In genomic region chr1:167289567-167290262, GRCm38 (mm10) we compare ENCODE assay signal across 8 mouse cellular contexts. TPM values are rescaled to one million over a fixed set of nuclear protein-coding genes. Genes with fewer than 3 reads are reported as not detected.
DNase-seq lines count a peak whose midpoint lies in the region; ATAC-seq and TF ChIP-seq lines count a peak whose summit lies in the region.

No protein-coding gene starts in this region.

- no peaks in the 10 kb centered on the region for H3K79me2 ChIP-seq in heart, adult 2 months (replicated peaks; ENCODE audit: control insufficient read depth, insufficient read depth, low read length)

- no peak for ATAC-seq in forebrain, embryonic 15.5 days (replicated peaks)
- ATAC-seq in midbrain, embryonic 11.5 days (ENCODE audit: low FRiP score), result peak; percentile 67

- peak; percentile 91 for DNase-seq in heart, adult 11 months
- DNase-seq in heart, adult 2 months, result no peak
- DNase-seq in ES-E14 (ENCODE audit: low read depth, low spot score), result no peak
- peak; percentile 91 for DNase-seq in midbrain, embryonic 11.5 days (ENCODE audit: low spot score, missing footprints)
- no peak for DNase-seq in c-Kit-positive CD71-positive TER-119-positive erythroid progenitor cells, embryonic 14.5 days (ENCODE audit: low spot score)
- no peak for DNase-seq in cerebellum, postnatal 4 days (ENCODE audit: low spot score in 2 of 2)
- no peak for DNase-seq in cerebellum, adult 11-12 months

- no peak overlapping the region for H3K4me3 ChIP-seq in heart, adult 2 months
- H3K4me3 ChIP-seq in ES-E14 (ENCODE audit: insufficient read depth in 1 of 2, low read depth in 1 of 2, low read length in 2 of 2, poor library complexity in 1 of 2, severe bottlenecking in 1 of 2), result peak overlapping the region in 1 of 2 experiments; percentile 53; a peak in 3 of 4 replicates
- no peak overlapping the region for H3K4me3 ChIP-seq in forebrain, embryonic 15.5 days
- no peak overlapping the region for H3K4me3 ChIP-seq in midbrain, embryonic 11.5 days (ENCODE audit: low read depth, low read length)

- TF ChIP-seq CTCF in heart, adult 2 months (IDR thresholded peaks at IDR 0.05), result no peak

- no peaks in the 10 kb centered on the region; the same call in 1 of the 2 replicates for H3K4me1 ChIP-seq in heart, adult 2 months (ENCODE audit: control insufficient read depth, insufficient read depth, low read length)
- peaks cover 18 to 20% of the 10 kb centered on the region in 2 experiments for H3K4me1 ChIP-seq in ES-E14 (ENCODE audit: control insufficient read depth in 2 of 2, insufficient read depth in 2 of 2, low read length in 2 of 2, poor library complexity in 1 of 2)
- peaks cover 15% of the 10 kb centered on the region for H3K4me1 ChIP-seq in forebrain, embryonic 15.5 days
- peaks cover 6% of the 10 kb centered on the region for H3K4me1 ChIP-seq in midbrain, embryonic 11.5 days (ENCODE audit: control insufficient read depth, insufficient read depth, low read length)

- no peak overlapping the region for H3K27ac ChIP-seq in heart, adult 2 months
- H3K27ac ChIP-seq in ES-E14 (ENCODE audit: insufficient read depth, low read depth, low read length, poor library complexity, severe bottlenecking), result peak overlapping the region; percentile 15; the same call in 1 of the 2 replicates
- H3K27ac ChIP-seq in forebrain, embryonic 15.5 days (replicated peaks), result no peak overlapping the region
- peak overlapping the region; percentile 5; the same call in 1 of the 2 replicates for H3K27ac ChIP-seq in midbrain, embryonic 11.5 days (ENCODE audit: low read depth, low read length)

- no peak overlapping the region for H3K9ac ChIP-seq in heart, adult 2 months (ENCODE audit: low read depth, low read length)
- H3K9ac ChIP-seq in ES-E14 (ENCODE audit: insufficient read depth, low read depth, low read length, poor library complexity, severe bottlenecking), result no peak overlapping the region
- 0 out of 2 replicates have a peak overlapping the region, but pooled peaks have one; percentile 23 for H3K9ac ChIP-seq in forebrain, embryonic 15.5 days (replicated peaks)
- H3K9ac ChIP-seq in midbrain, embryonic 11.5 days (ENCODE audit: low read length), result 0 out of 2 replicates have a peak overlapping the region, but pooled peaks have one; percentile 31

- in situ Hi-C loops in ES-E14 (cut with MboI; ENCODE audit: low sequenced_read_pairs in 2 of 2, unreplicated experiment in 2 of 2), result no loop called here

- no peaks in the 10 kb centered on the region for H3K9me3 ChIP-seq in ES-E14 (ENCODE audit: control insufficient read depth, insufficient read depth, low read depth, low read length)
- no peaks in the 10 kb centered on the region for H3K9me3 ChIP-seq in forebrain, embryonic 15.5 days
- H3K9me3 ChIP-seq in midbrain, embryonic 11.5 days (ENCODE audit: control insufficient read depth, low read length), result no peaks in the 10 kb centered on the region

- 38% methylated on average over 11 of the region's 11 CpGs for WGBS in heart, adult 2 months
- WGBS in forebrain, embryonic 15.5 days, result 4% methylated on average over 11 of the region's 11 CpGs
- 3% methylated on average over 11 of the region's 11 CpGs for WGBS in midbrain, embryonic 11.5 days

- no peaks in the 10 kb centered on the region for H3K36me3 ChIP-seq in heart, adult 2 months (ENCODE audit: control insufficient read depth, insufficient read depth, low read length)
- H3K36me3 ChIP-seq in ES-E14 (ENCODE audit: control insufficient read depth, insufficient read depth, low read length, poor library complexity, severe bottlenecking), result no peaks in the 10 kb centered on the region
- H3K36me3 ChIP-seq in forebrain, embryonic 15.5 days, result no peaks in the 10 kb centered on the region
- H3K36me3 ChIP-seq in midbrain, embryonic 11.5 days (ENCODE audit: control insufficient read depth, insufficient read depth, low read length), result no peaks in the 10 kb centered on the region

- H3K4me2 ChIP-seq in forebrain, embryonic 15.5 days (replicated peaks), result no peak overlapping the region
- H3K4me2 ChIP-seq in midbrain, embryonic 11.5 days, result peak overlapping the region; percentile 16

- no peak for TF ChIP-seq EP300 in heart, adult 2 months (IDR thresholded peaks at IDR 0.05; ENCODE audit: insufficient read depth, low read depth, low read length)

- TF ChIP-seq POLR2A in heart, adult 2 months (IDR thresholded peaks at IDR 0.05; ENCODE audit: insufficient read depth, low read depth, low read length), result no peak

- intact Hi-C loops in heart, adult 2 months (cut with DNase I), result loop anchor here (5.0 kb wide), 1 partner anchor 47 kb away; no protein-coding TSS in a partner anchor

- no peaks in the 10 kb centered on the region; the same call in 1 of the 2 replicates for H3K27me3 ChIP-seq in heart, adult 2 months (ENCODE audit: control insufficient read depth, insufficient read depth, low read length)
- no peaks in the 10 kb centered on the region for H3K27me3 ChIP-seq in forebrain, embryonic 15.5 days
- no peaks in the 10 kb centered on the region for H3K27me3 ChIP-seq in midbrain, embryonic 11.5 days (ENCODE audit: control insufficient read depth, insufficient read depth, low read length)

TF ChIP-seq in ES-E14, 5 proteins besides CTCF, POLR2A, EP300 and RAD21:
- no peak for TF ChIP-seq ZC3H11A (IDR thresholded peaks at IDR 0.05; ENCODE audit: borderline replicate concordance, low read depth, low read length)
- TF ChIP-seq MAFK (IDR thresholded peaks at IDR 0.05; ENCODE audit: insufficient read depth, low read depth, low read length), result no peak
- no peak for TF ChIP-seq ZNF384 (IDR thresholded peaks at IDR 0.05; ENCODE audit: low read depth, low read length)
- TF ChIP-seq HCFC1 (IDR thresholded peaks at IDR 0.05; ENCODE audit: borderline replicate concordance, insufficient read depth, low read length), result no peak
- no peak for TF ChIP-seq CHD2 (IDR thresholded peaks at IDR 0.05; ENCODE audit: low read depth, low read length)

RNA-seq across cellular contexts. Expression of gene Uck2, which starts 4.6 kb away (rescaled TPM):
- 10 to 100 TPM; 45.9 to 57.6 TPM for total RNA-seq in heart, adult 2 months (2021)
- 21.4 and 27.5 TPM in 2 replicates for polyA plus RNA-seq in heart, adult 2 months (2012; rRNA removed)
- total RNA-seq in ES-E14 (2012; rRNA removed), result 152 and 158 TPM in 2 replicates
- polyA plus RNA-seq in forebrain, embryonic 15.5 days (2015; fragmentation: Nextera tagmentation; extraction: Ambion mirVana), result 64.7 and 68.2 TPM in 2 replicates
- 110 and 113 TPM in 2 replicates for polyA plus RNA-seq in midbrain, embryonic 11.5 days (2014; fragmentation: Nextera tagmentation; extraction: Ambion mirVana)

RNA-seq across cellular contexts. Expression of gene Tmco1, which starts 18.5 kb away (rescaled TPM):
- total RNA-seq in heart, adult 2 months (2021), result 10 to 100 TPM; 88.2 to 95.3 TPM
- polyA plus RNA-seq in heart, adult 2 months (2012; rRNA removed), result 60.3 and 117 TPM in 2 replicates
- 155 and 156 TPM in 2 replicates for total RNA-seq in ES-E14 (2012; rRNA removed)
- 68.1 and 69.0 TPM in 2 replicates for polyA plus RNA-seq in forebrain, embryonic 15.5 days (2015; fragmentation: Nextera tagmentation; extraction: Ambion mirVana)
- polyA plus RNA-seq in midbrain, embryonic 11.5 days (2014; fragmentation: Nextera tagmentation; extraction: Ambion mirVana), result 94.2 and 105 TPM in 2 replicates

Comparison
In these comparisons a context has a peak if more than half of its experiments do, and no peak if none do; other contexts are left out.
1. DNase-seq: peak in heart, adult 11 months (single experiment) and midbrain, embryonic 11.5 days (single experiment); none in heart, adult 2 months (0 of 2), ES-E14 (single experiment), c-Kit-positive CD71-positive TER-119-positive erythroid progenitor cells, embryonic 14.5 days (single experiment), cerebellum, postnatal 4 days (0 of 2) and cerebellum, adult 11-12 months (single experiment).
2. H3K27ac ChIP-seq: peak in ES-E14 (single experiment) and midbrain, embryonic 11.5 days (single experiment); none in heart, adult 2 months (single experiment) and forebrain, embryonic 15.5 days (single experiment).
3. H3K9ac ChIP-seq: peak in forebrain, embryonic 15.5 days (single experiment) and midbrain, embryonic 11.5 days (single experiment); none in heart, adult 2 months (single experiment) and ES-E14 (single experiment).